Mouse (Mus musculus) forebrain, embryonic 15.5 days (tissue): ENCODE data around the gene Ino80. TPM values are rescaled to one million over a fixed set of nuclear protein-coding genes. Genes with fewer than 3 reads are reported as not detected.
A peak's percentile ranks its signal among the peaks of the same experiment; 100 is the strongest.

Experiments
- ATAC-seq: fragments of 200-750 bp; cut with Nextera tagmentation; replicated peaks from 2 replicates; pipeline ENCODE4 v1.8.0; 2017; ENCODE audit warnings: mild to moderate bottlenecking, moderate TSS enrichment, moderate library complexity
- H3K27ac ChIP-seq: fragments of 300-500 bp; sonication (generic); replicated peaks from 2 replicates; pipeline ENCODE4 v1.5.1; 2015; ENCODE audit warnings: mild to moderate bottlenecking, inconsistent platforms
- H3K27me3 ChIP-seq: fragments of 300-500 bp; sonication (generic); 2 replicates; pipeline ENCODE4 v1.6.1; 2015; ENCODE audit warnings: inconsistent platforms
- H3K36me3 ChIP-seq: fragments of 300-500 bp; sonication (generic); 2 replicates; pipeline ENCODE4 v1.6.1; 2015; ENCODE audit warnings: mild to moderate bottlenecking, inconsistent platforms
- H3K4me1 ChIP-seq: fragments of 300-500 bp; sonication (generic); 2 replicates; pipeline ENCODE4 v1.6.1; 2015; ENCODE audit warnings: inconsistent platforms
- H3K4me2 ChIP-seq: fragments of 300-500 bp; sonication (generic); replicated peaks from 2 replicates; pipeline ENCODE4 v1.6.1; 2015; ENCODE audit warnings: mild to moderate bottlenecking, inconsistent platforms
- H3K4me3 ChIP-seq: fragments of 300-500 bp; sonication (generic); 2 replicates; pipeline ENCODE4 v1.5.1; 2015; ENCODE audit warnings: mild to moderate bottlenecking, inconsistent platforms
- H3K9ac ChIP-seq: fragments of 300-500 bp; sonication (generic); replicated peaks from 2 replicates; pipeline ENCODE4 v1.6.1; 2015; ENCODE audit warnings: mild to moderate bottlenecking, inconsistent platforms
- H3K9me3 ChIP-seq: fragments of 300-500 bp; sonication (generic); 2 replicates; pipeline ENCODE4 v1.6.1; 2016; ENCODE audit warnings: inconsistent platforms
- WGBS: fragments of 180-500 bp; shearing (Covaris S2); methylation state at CpG from one replicate; pipeline ENCODE4 v1.1.7; 2015; ENCODE audit warnings: mixed read lengths; 5-methylcytosine and 5-hydroxymethylcytosine counted together
- polyA plus RNA-seq: library from polyadenylated mRNA; unstranded; fragments of >200 nt; fragmentation: Nextera tagmentation; extraction: Ambion mirVana; gene quantifications from 2 replicates; pipeline ENCODE4 v1.2.1, GENCODE M21; 2015

The Ino80 gene
- polyA plus RNA-seq, 1 experiment from 2014 or later = 3.4 TPM

GRCm38 (mm10) chr2:119327942-119328526 is 149.5 kb downstream of the Ino80 start:
- Histone ChIP-seq H3K9me3 (no peaks in the 10 kb centered on the region), H3K27me3 (peaks cover 85% of the 10 kb centered on the region), H3K9ac (no peak overlapping the region), H3K4me1 (peaks cover 65% of the 10 kb centered on the region), H3K4me2 (0 out of 2 replicates have a peak overlapping the region, but pooled peaks have one; percentile 68), H3K36me3 (no peaks in the 10 kb centered on the region), H3K4me3 (peak overlapping the region; percentile 12; the same call in 1 of the 2 replicates), H3K27ac (no peak overlapping the region)
- WGBS = 11% methylated on average over 11 of the region's 11 CpGs
- ATAC-seq = no peak

GRCm38 (mm10) chr2:119327102-119327480 is 150.4 kb downstream of the Ino80 start:
- no peak for ATAC-seq
- Histone ChIP-seq H3K27ac (no peak overlapping the region), H3K4me3 (peak overlapping the region; percentile 46), H3K9me3 (no peaks in the 10 kb centered on the region), H3K9ac (peak overlapping the region; percentile 41), H3K27me3 (peaks cover 91% of the 10 kb centered on the region), H3K36me3 (no peaks in the 10 kb centered on the region), H3K4me2 (peak overlapping the region; percentile 68), H3K4me1 (peaks cover 75% of the 10 kb centered on the region)
- WGBS = under 1% methylated on average over 30 of the region's 30 CpGs

- H3K27ac ChIP-seq = no peak overlapping the region
- H3K9me3 ChIP-seq = no peaks in the 10 kb centered on the region
- H3K9ac ChIP-seq = peak overlapping the region; percentile 41
- H3K4me2 ChIP-seq = peak overlapping the region; percentile 68
- H3K27me3 ChIP-seq = peaks cover 89% of the 10 kb centered on the region
- no peak for ATAC-seq
- peaks cover 81% of the 10 kb centered on the region for H3K4me1 ChIP-seq
- no peaks in the 10 kb centered on the region for H3K36me3 ChIP-seq
- 1% methylated on average over 60 of the region's 61 CpGs for WGBS
- H3K4me3 ChIP-seq = peak overlapping the region; percentile 46
Measured at GRCm38 (mm10) chr2:119326161-119327101, 151.1 kb downstream of the Ino80 start.

GRCm38 (mm10) chr2:119325568-119326143 is 151.8 kb downstream of the Ino80 start, which contains the start of gene Dll4:
Gene Dll4, plus strand, starts transcription at chr2:119325784.
- peak within 1 kb of the TSS; percentile 46 for H3K4me3 ChIP-seq
- H3K4me2 ChIP-seq = peak within 1 kb of the TSS; percentile 68
- H3K9ac ChIP-seq = peak within 1 kb of the TSS; percentile 41
- under 1% methylated on average over 33 of the region's 33 CpGs for WGBS
- no peak within 1 kb of the TSS for H3K27ac ChIP-seq
- H3K36me3 ChIP-seq = no peaks in the 10 kb centered on the region
- no peak for ATAC-seq
- H3K4me1 ChIP-seq = peaks cover 85% of the 10 kb centered on the region
- H3K9me3 ChIP-seq = no peaks in the 10 kb centered on the region
- H3K27me3 ChIP-seq = peaks cover 86% of the 10 kb centered on the region

GRCm38 (mm10) chr2:119324576-119325318 is 152.7 kb downstream of the Ino80 start:
- Histone ChIP-seq H3K4me3 (peak overlapping the region; percentile 46), H3K9me3 (no peaks in the 10 kb centered on the region), H3K4me1 (peaks cover 82% of the 10 kb centered on the region), H3K27ac (no peak overlapping the region), H3K4me2 (peak overlapping the region; percentile 68), H3K36me3 (no peaks in the 10 kb centered on the region), H3K9ac (0 out of 2 replicates have a peak overlapping the region, but pooled peaks have one; percentile 24), H3K27me3 (peaks cover 84% of the 10 kb centered on the region)
- under 1% methylated on average over 32 of the region's 32 CpGs for WGBS
- no peak for ATAC-seq

GRCm38 (mm10) chr2:119323866-119324575 is 153.5 kb downstream of the Ino80 start:
- H3K36me3 ChIP-seq = no peaks in the 10 kb centered on the region
- no peak overlapping the region for H3K9ac ChIP-seq
- H3K27ac ChIP-seq = no peak overlapping the region
- no peaks in the 10 kb centered on the region for H3K9me3 ChIP-seq
- H3K4me2 ChIP-seq = peak overlapping the region; percentile 68
- H3K4me3 ChIP-seq = peak overlapping the region; percentile 17; the same call in 1 of the 2 replicates
- peaks cover 77% of the 10 kb centered on the region for H3K4me1 ChIP-seq
- no peak for ATAC-seq
- WGBS = 3% methylated on average over 32 of the region's 32 CpGs
- peaks cover 85% of the 10 kb centered on the region for H3K27me3 ChIP-seq

Other genes starting within 250 kb of the Ino80 start
- not detected in 2 replicates for gene Ppp1r14d, start 247.8 kb downstream of the Ino80 start, polyA plus RNA-seq
- gene Spint1, start 240.3 kb downstream of the Ino80 start, polyA plus RNA-seq = 0.31 and 0.56 TPM in 2 replicates
- 19.6 and 24.0 TPM in 2 replicates for gene Rhov, start 206.4 kb downstream of the Ino80 start, polyA plus RNA-seq
- 30.2 and 31.1 TPM in 2 replicates for gene Vps18, start 188.9 kb downstream of the Ino80 start, polyA plus RNA-seq
- gene Dll4, start 151.9 kb downstream of the Ino80 start, polyA plus RNA-seq = 4.0 and 4.1 TPM in 2 replicates
- gene Chac1, start 126.5 kb downstream of the Ino80 start, polyA plus RNA-seq = 5.5 and 5.8 TPM in 2 replicates
- gene Exd1, start 69.9 kb upstream of the Ino80 start, polyA plus RNA-seq = 0.50 and 0.83 TPM in 2 replicates
- gene Chp1, start 70.0 kb upstream of the Ino80 start, polyA plus RNA-seq = 73.5 and 74.1 TPM in 2 replicates
- gene Nusap1, start 140.6 kb upstream of the Ino80 start, polyA plus RNA-seq = 36.8 and 40.8 TPM in 2 replicates
- 13.2 and 14.3 TPM in 2 replicates for gene Oip5, start 140.8 kb upstream of the Ino80 start, polyA plus RNA-seq
- gene Ndufaf1, start 185.1 kb upstream of the Ino80 start, polyA plus RNA-seq = 36.0 and 36.4 TPM in 2 replicates
- 73.7 and 80.4 TPM in 2 replicates for gene Rtf1, start 197.4 kb upstream of the Ino80 start, polyA plus RNA-seq